ENCODE assay signal across 11 mouse cellular contexts in the genomic region with DNA sequence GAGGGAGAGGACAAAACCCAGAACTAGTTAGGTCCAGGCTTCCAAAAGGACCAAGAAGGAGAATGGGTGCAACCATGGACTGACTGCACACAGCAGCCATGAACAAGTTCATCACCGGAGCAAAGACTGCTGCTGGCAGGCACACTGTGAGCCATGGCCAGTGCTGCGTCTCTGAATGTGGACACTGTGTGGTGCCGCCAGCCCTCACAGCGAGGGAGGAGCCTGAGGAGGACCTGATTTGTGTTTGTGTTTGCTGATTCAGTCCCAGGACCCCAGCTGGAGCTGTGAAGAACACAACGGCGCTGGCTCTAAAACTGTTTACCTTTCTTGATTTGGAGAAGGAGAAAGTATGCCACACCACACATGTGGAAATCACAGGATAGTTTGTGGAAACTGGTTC. TPM values are rescaled to one million over a fixed set of nuclear protein-coding genes. Genes with fewer than 3 reads are reported as not detected.
DNase-seq lines count a peak whose midpoint lies in the region; ATAC-seq and TF ChIP-seq lines count a peak whose summit lies in the region.
"Had no signal": no experiment of that assay in that cellular context is flagged by ENCODE, and none has a peak within 500 bp of the region (broad histone marks: within the 10 kb centered on the region; RNA-seq: fewer than 3 reads in every experiment).

No protein-coding gene starts in this region.

- peaks cover 6% of the 10 kb centered on the region for H3K36me3 ChIP-seq in heart, embryonic 10.5 days
- H3K36me3 ChIP-seq in heart, embryonic 11.5 days (ENCODE audit: control insufficient read depth, insufficient read depth, low read length) = no peaks in the 10 kb centered on the region
- H3K36me3 ChIP-seq in liver, adult 2 months (ENCODE audit: control insufficient read depth, insufficient read depth, low read length) = no peaks in the 10 kb centered on the region
- peaks cover 6% of the 10 kb centered on the region; the same call in 1 of the 2 replicates for H3K36me3 ChIP-seq in liver, embryonic 11.5 days (ENCODE audit: control insufficient read depth, insufficient read depth, low read length)
- peaks cover 12% of the 10 kb centered on the region; the same call in 1 of the 2 replicates for H3K36me3 ChIP-seq in ES-E14 (ENCODE audit: control insufficient read depth, insufficient read depth, low read length, poor library complexity, severe bottlenecking)
- peaks cover 36% of the 10 kb centered on the region for H3K36me3 ChIP-seq in liver, embryonic 13.5 days
- peaks cover 9% of the 10 kb centered on the region; the same call in 1 of the 2 replicates for H3K36me3 ChIP-seq in forebrain, embryonic 13.5 days (ENCODE audit: poor library complexity, severe bottlenecking)

- no peak overlapping the region for H3K9ac ChIP-seq in heart, embryonic 11.5 days (ENCODE audit: low read depth, low read length)
- H3K9ac ChIP-seq in liver, adult 2 months (ENCODE audit: low read depth, low read length) = no peak overlapping the region
- no peak overlapping the region for H3K9ac ChIP-seq in liver, embryonic 11.5 days (ENCODE audit: low read depth, low read length)
- H3K9ac ChIP-seq in ES-E14 (ENCODE audit: insufficient read depth, low read depth, low read length, poor library complexity, severe bottlenecking) = peak overlapping the region; percentile 51; the same call in 1 of the 2 replicates
- H3K9ac ChIP-seq in liver, embryonic 13.5 days = 0 out of 2 replicates have a peak overlapping the region, but pooled peaks have one; percentile 17
- no peak overlapping the region for H3K9ac ChIP-seq in forebrain, embryonic 13.5 days
- H3K9ac ChIP-seq: limb, embryonic 13.5 days had no signal

- no peaks in the 10 kb centered on the region for H3K9me3 ChIP-seq in heart, embryonic 10.5 days
- H3K9me3 ChIP-seq in heart, embryonic 11.5 days (replicated peaks; ENCODE audit: control insufficient read depth, low read length) = no peaks in the 10 kb centered on the region
- H3K9me3 ChIP-seq in liver, embryonic 11.5 days (ENCODE audit: control insufficient read depth, low read length) = no peaks in the 10 kb centered on the region
- H3K9me3 ChIP-seq in ES-E14 (ENCODE audit: control insufficient read depth, insufficient read depth, low read depth, low read length) = no peaks in the 10 kb centered on the region
- H3K9me3 ChIP-seq in liver, embryonic 13.5 days (replicated peaks) = no peaks in the 10 kb centered on the region
- H3K9me3 ChIP-seq in forebrain, embryonic 13.5 days (replicated peaks) = no peaks in the 10 kb centered on the region

- TF ChIP-seq CTCF in liver, adult 2 months (IDR thresholded peaks at IDR 0.05; ENCODE audit: low read depth, low read length) = 0 out of 2 replicates have a peak, but pooled peaks have one; percentile 7

- H3K4me3 ChIP-seq in heart, embryonic 10.5 days = no peak overlapping the region
- H3K4me3 ChIP-seq in heart, embryonic 11.5 days (ENCODE audit: low read depth, low read length) = no peak overlapping the region
- H3K4me3 ChIP-seq in liver, adult 2 months (ENCODE audit: insufficient read depth, low read depth, low read length) = no peak overlapping the region
- no peak overlapping the region for H3K4me3 ChIP-seq in liver, embryonic 11.5 days (ENCODE audit: low read depth, low read length)
- H3K4me3 ChIP-seq in ES-E14 (ENCODE audit: insufficient read depth in 1 of 2, low read depth in 1 of 2, low read length in 2 of 2, poor library complexity in 1 of 2, severe bottlenecking in 1 of 2) = peak overlapping the region in 1 of 2 experiments; percentile 9; a peak in 1 of 4 replicates
- H3K4me3 ChIP-seq in liver, embryonic 13.5 days (replicated peaks) = no peak overlapping the region
- no peak overlapping the region for H3K4me3 ChIP-seq in forebrain, embryonic 13.5 days
- H3K4me3 ChIP-seq: limb, embryonic 13.5 days; midbrain, embryonic 10.5 days had no signal

- TF ChIP-seq POLR2A in liver, adult 2 months (IDR thresholded peaks at IDR 0.05; ENCODE audit: extremely low read depth, insufficient read depth, low read length) = no peak

- H3K79me2 ChIP-seq in liver, adult 2 months (ENCODE audit: control insufficient read depth, insufficient read depth, low read length) = peaks cover 25% of the 10 kb centered on the region; the same call in 1 of the 2 replicates

- ATAC-seq in heart, embryonic 11.5 days (replicated peaks; ENCODE audit: insufficient number of reproducible peaks, low FRiP score, low TSS enrichment) = no peak
- ATAC-seq in liver, embryonic 11.5 days (replicated peaks; ENCODE audit: low FRiP score) = no peak
- peak; percentile 43; the same call in 1 of the 2 replicates for ATAC-seq in liver, embryonic 13.5 days (ENCODE audit: low read depth)
- ATAC-seq in forebrain, embryonic 13.5 days = no peak
- ATAC-seq: activated CD4-positive, CD25-positive, alpha-beta regulatory T cell, adult 4 months had no signal

- 45% methylated on average over 6 of the region's 6 CpGs for WGBS in heart, embryonic 10.5 days
- 47% methylated on average over 6 of the region's 6 CpGs for WGBS in heart, embryonic 11.5 days (ENCODE audit: insufficient replicate concordance)
- 18% methylated on average over 6 of the region's 6 CpGs for WGBS in liver, adult 2 months
- 71% methylated on average over 6 of the region's 6 CpGs for WGBS in liver, embryonic 11.5 days
- 76% methylated on average over 6 of the region's 6 CpGs for WGBS in liver, embryonic 13.5 days (ENCODE audit: insufficient replicate concordance)
- WGBS in forebrain, embryonic 13.5 days = 56% methylated on average over 6 of the region's 6 CpGs

- DNase-seq in heart, embryonic 10.5 days (ENCODE audit: low spot score) = no peak
- peak; percentile 82 for DNase-seq in liver, adult 2 months (ENCODE audit: extremely low read depth, low read depth, low spot score)
- DNase-seq in liver, embryonic 11.5 days (ENCODE audit: low spot score) = no peak
- DNase-seq in ES-E14 (ENCODE audit: low read depth, low spot score) = no peak
- DNase-seq in liver, embryonic 13.5 days = no peak
- no peak for DNase-seq in T-cell, adult 2 months (ENCODE audit: low spot score)

- H3K27me3 ChIP-seq in heart, embryonic 10.5 days (ENCODE audit: insufficient read depth, poor library complexity, severe bottlenecking) = no peaks in the 10 kb centered on the region
- H3K27me3 ChIP-seq in heart, embryonic 11.5 days (ENCODE audit: control insufficient read depth, insufficient read depth, low read length) = no peaks in the 10 kb centered on the region
- H3K27me3 ChIP-seq in liver, adult 2 months (ENCODE audit: control insufficient read depth, insufficient read depth, low read length) = no peaks in the 10 kb centered on the region
- no peaks in the 10 kb centered on the region for H3K27me3 ChIP-seq in liver, embryonic 11.5 days (replicated peaks; ENCODE audit: control insufficient read depth, insufficient read depth, low read length)
- H3K27me3 ChIP-seq in liver, embryonic 13.5 days = no peaks in the 10 kb centered on the region
- H3K27me3 ChIP-seq in forebrain, embryonic 13.5 days = no peaks in the 10 kb centered on the region
- H3K27me3 ChIP-seq: limb, embryonic 13.5 days had no signal

- in situ Hi-C loops in ES-E14 (cut with MboI; ENCODE audit: low sequenced_read_pairs in 2 of 2, unreplicated experiment in 2 of 2) = no loop called here

- H3K4me1 ChIP-seq in heart, embryonic 10.5 days = peaks cover 36% of the 10 kb centered on the region
- peaks cover 24% of the 10 kb centered on the region for H3K4me1 ChIP-seq in heart, embryonic 11.5 days (ENCODE audit: control insufficient read depth, insufficient read depth, low read length)
- peaks cover 20% of the 10 kb centered on the region for H3K4me1 ChIP-seq in liver, adult 2 months (ENCODE audit: control insufficient read depth, insufficient read depth, low read length)
- peaks cover 6% of the 10 kb centered on the region; the same call in 1 of the 2 replicates for H3K4me1 ChIP-seq in liver, embryonic 11.5 days (replicated peaks; ENCODE audit: control insufficient read depth, insufficient read depth, low read length)
- H3K4me1 ChIP-seq in ES-E14 (ENCODE audit: control insufficient read depth in 2 of 2, insufficient read depth in 2 of 2, low read length in 2 of 2, poor library complexity in 1 of 2) = peaks cover 19 to 20% of the 10 kb centered on the region in 2 experiments
- peaks cover 61% of the 10 kb centered on the region for H3K4me1 ChIP-seq in liver, embryonic 13.5 days (replicated peaks)
- no peaks in the 10 kb centered on the region for H3K4me1 ChIP-seq in forebrain, embryonic 13.5 days

- H3K4me2 ChIP-seq in heart, embryonic 11.5 days = no peak overlapping the region
- no peak overlapping the region for H3K4me2 ChIP-seq in liver, embryonic 11.5 days
- H3K4me2 ChIP-seq in liver, embryonic 13.5 days = no peak overlapping the region
- H3K4me2 ChIP-seq in forebrain, embryonic 13.5 days = no peak overlapping the region
- H3K4me2 ChIP-seq: limb, embryonic 13.5 days had no signal

- peak overlapping the region; percentile 23; the same call in 1 of the 2 replicates for H3K27ac ChIP-seq in heart, embryonic 10.5 days
- no peak overlapping the region for H3K27ac ChIP-seq in heart, embryonic 11.5 days (ENCODE audit: low read depth, low read length)
- no peak overlapping the region for H3K27ac ChIP-seq in liver, adult 2 months (replicated peaks; ENCODE audit: insufficient read depth, low read depth, low read length)
- H3K27ac ChIP-seq in liver, embryonic 11.5 days (ENCODE audit: low read depth, low read length) = no peak overlapping the region
- H3K27ac ChIP-seq in ES-E14 (ENCODE audit: insufficient read depth, low read depth, low read length, poor library complexity, severe bottlenecking) = no peak overlapping the region; the same call in 1 of the 2 replicates
- no peak overlapping the region; the same call in 1 of the 2 replicates for H3K27ac ChIP-seq in liver, embryonic 13.5 days
- H3K27ac ChIP-seq in forebrain, embryonic 13.5 days = no peak overlapping the region; the same call in 1 of the 2 replicates
- H3K27ac ChIP-seq: limb, embryonic 13.5 days; midbrain, embryonic 10.5 days had no signal

TF ChIP-seq in ES-E14, 5 proteins besides CTCF, POLR2A, EP300 and RAD21 (continues in another document):
- TF ChIP-seq ZC3H11A (IDR thresholded peaks at IDR 0.05; ENCODE audit: borderline replicate concordance, low read depth, low read length) = no peak
- no peak for TF ChIP-seq HCFC1 (IDR thresholded peaks at IDR 0.05; ENCODE audit: borderline replicate concordance, insufficient read depth, low read length)
- no peak for TF ChIP-seq MAFK (IDR thresholded peaks at IDR 0.05; ENCODE audit: insufficient read depth, low read depth, low read length)
- no peak for TF ChIP-seq ZNF384 (IDR thresholded peaks at IDR 0.05; ENCODE audit: low read depth, low read length)

RNA-seq across cellular contexts. Expression of a gene that starts 22.9 kb away (rescaled TPM):
- polyA plus RNA-seq in heart, embryonic 10.5 days (2016; fragmentation: Nextera tagmentation; extraction: Ambion mirVana) = 26.4 and 28.3 TPM in 2 replicates
- 34.2 and 39.4 TPM in 2 replicates for polyA plus RNA-seq in heart, embryonic 11.5 days (2014; fragmentation: Nextera tagmentation; extraction: Ambion mirVana)
- total RNA-seq in liver, adult 2 months (2014; rRNA removed) = 21.4 and 22.6 TPM in 2 replicates
- 5.6 and 6.2 TPM in 2 replicates for polyA plus RNA-seq in liver, adult 2 months (2012; rRNA removed)
- 52.2 and 54.7 TPM in 2 replicates for polyA plus RNA-seq in liver, embryonic 11.5 days (2014; fragmentation: Nextera tagmentation; extraction: Ambion mirVana)
- total RNA-seq in ES-E14 (2012; rRNA removed) = 37.2 and 46.2 TPM in 2 replicates
- polyA plus RNA-seq in liver, embryonic 13.5 days (2015; fragmentation: Nextera tagmentation; extraction: Ambion mirVana) = 28.1 and 29.5 TPM in 2 replicates
- 23.6 and 26.6 TPM in 2 replicates for polyA plus RNA-seq in forebrain, embryonic 13.5 days (2015; fragmentation: Nextera tagmentation; extraction: Ambion mirVana)

Comparison
In these comparisons a context has a peak if more than half of its experiments do, and no peak if none do; other contexts are left out.
1. H3K9ac ChIP-seq: peak in ES-E14 (single experiment) and liver, embryonic 13.5 days (single experiment); none in heart, embryonic 11.5 days (single experiment), liver, adult 2 months (single experiment), liver, embryonic 11.5 days (single experiment) and forebrain, embryonic 13.5 days (single experiment).